In the genomic region with DNA sequence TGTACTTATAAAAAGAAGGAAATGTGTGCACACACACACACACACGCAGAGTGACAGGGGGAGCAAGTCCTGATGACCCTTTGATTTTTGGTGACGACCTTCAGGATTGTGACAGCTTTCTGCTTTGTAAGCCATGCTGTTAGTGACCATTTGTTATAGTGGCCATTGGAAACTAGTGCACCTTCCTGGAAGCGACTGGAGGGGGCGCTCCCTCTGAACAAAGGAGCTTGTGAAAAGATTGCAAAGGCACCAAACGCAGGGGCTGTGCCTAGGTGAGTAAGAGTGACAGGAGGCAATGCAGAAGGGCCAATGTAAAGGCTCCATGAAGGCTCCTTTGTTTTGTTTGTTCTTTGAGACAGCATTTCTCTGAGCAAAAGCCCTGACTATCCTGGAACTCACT, we compare ENCODE assay signal across 20 mouse cellular contexts.
A peak's percentile ranks its signal among the peaks of the same experiment; 100 is the strongest.
DNase-seq lines count a peak whose midpoint lies in the region; ATAC-seq and TF ChIP-seq lines count a peak whose summit lies in the region.
"Had no signal": no experiment of that assay in that cellular context is flagged by ENCODE, and none has a peak within 500 bp of the region (broad histone marks: within the 10 kb centered on the region; RNA-seq: fewer than 3 reads in every experiment).

No protein-coding gene starts in this region.

- 0 out of 2 replicates have a peak, but pooled peaks have one; percentile 4 for TF ChIP-seq CTCF in cerebellum, adult 2 months (IDR thresholded peaks at IDR 0.05; ENCODE audit: borderline replicate concordance, insufficient read depth, low read depth, low read length)
- TF ChIP-seq CTCF in kidney, postnatal 0 days (IDR thresholded peaks at IDR 0.05; ENCODE audit: low read depth): peak; percentile 30; the same call in 1 of the 2 replicates
- TF ChIP-seq CTCF in bone marrow, adult 2 months (IDR thresholded peaks at IDR 0.05; ENCODE audit: control insufficient read depth, insufficient read depth, low read length): 0 out of 2 replicates have a peak, but pooled peaks have one; percentile 14

- H3K27me3 ChIP-seq in cerebellum, adult 2 months (ENCODE audit: control insufficient read depth, insufficient read depth, low read length): no peaks in the 10 kb centered on the region
- H3K27me3 ChIP-seq in kidney, postnatal 0 days (ENCODE audit: insufficient read depth, low read length): no peaks in the 10 kb centered on the region
- H3K27me3 ChIP-seq: embryonic facial prominence, embryonic 13.5 days; limb, embryonic 13.5 days had no signal

- H3K27ac ChIP-seq in cerebellum, adult 2 months (ENCODE audit: insufficient read depth, low read length): no peak overlapping the region
- no peak overlapping the region for H3K27ac ChIP-seq in kidney, postnatal 0 days
- H3K27ac ChIP-seq in bone marrow, adult 2 months (ENCODE audit: control insufficient read depth, insufficient read depth, low read depth, low read length, poor library complexity): no peak overlapping the region
- H3K27ac ChIP-seq: embryonic facial prominence, embryonic 13.5 days; hindbrain, embryonic 14.5 days; limb, embryonic 13.5 days had no signal

- DNase-seq in cerebellum, adult 2 months: no peak
- no peak for DNase-seq in cerebellum, adult 11 months
- DNase-seq in kidney, postnatal 0 days (ENCODE audit: low spot score): no peak
- DNase-seq in kidney, postnatal 10 days: no peak
- DNase-seq in 416B (ENCODE audit: low read depth): peak; percentile 36
- no peak for DNase-seq in layer of hippocampus, adult 9-11 months
- no peak for DNase-seq in kidney, adult 9 months
- DNase-seq: adrenal gland, adult 2 months; cerebellum, adult 8-10 months; gastrocnemius, postnatal 25 days; heart, postnatal 14 days; kidney, adult 8-10 months; lung, adult 18-20 months; midbrain, embryonic 14.5 days; thymus, postnatal 4 days had no signal

- WGBS in cerebellum, adult 2 months: 59% methylated on average over 5 of the region's 5 CpGs
- 58% methylated on average over 5 of the region's 5 CpGs for WGBS in kidney, postnatal 0 days
- 71% methylated on average over 5 of the region's 5 CpGs for WGBS in bone marrow, adult 2 months

- no peaks in the 10 kb centered on the region; the same call in 1 of the 2 replicates for H3K4me1 ChIP-seq in cerebellum, adult 2 months (ENCODE audit: control insufficient read depth, insufficient read depth, low read length)
- no peaks in the 10 kb centered on the region for H3K4me1 ChIP-seq in kidney, postnatal 0 days (replicated peaks; ENCODE audit: insufficient read depth, low read length)
- H3K4me1 ChIP-seq in bone marrow, adult 2 months (ENCODE audit: control insufficient read depth, insufficient read depth, low read length): peaks cover 3% of the 10 kb centered on the region; the same call in 1 of the 2 replicates

- no peaks in the 10 kb centered on the region for H3K9me3 ChIP-seq in kidney, postnatal 0 days (replicated peaks; ENCODE audit: low read length)
- H3K9me3 ChIP-seq: embryonic facial prominence, embryonic 13.5 days had no signal

- no peak for ATAC-seq in kidney, postnatal 0 days (replicated peaks; ENCODE audit: low FRiP score, low read depth)

- no peak overlapping the region for H3K4me3 ChIP-seq in cerebellum, adult 2 months (replicated peaks; ENCODE audit: insufficient read depth, low read depth, low read length)
- H3K4me3 ChIP-seq in kidney, postnatal 0 days (replicated peaks; ENCODE audit: low read depth, low read length): no peak overlapping the region
- H3K4me3 ChIP-seq in bone marrow, adult 2 months (replicated peaks; ENCODE audit: control insufficient read depth, low read depth, low read length): no peak overlapping the region
- H3K4me3 ChIP-seq: embryonic facial prominence, embryonic 13.5 days; limb, embryonic 13.5 days had no signal

- no peak overlapping the region for H3K4me2 ChIP-seq in kidney, postnatal 0 days (ENCODE audit: low read length)
- H3K4me2 ChIP-seq: embryonic facial prominence, embryonic 13.5 days; heart, embryonic 11.5 days; hindbrain, embryonic 14.5 days; limb, embryonic 13.5 days had no signal

- H3K9ac ChIP-seq in kidney, postnatal 0 days (ENCODE audit: low read depth, low read length): no peak overlapping the region
- H3K9ac ChIP-seq: embryonic facial prominence, embryonic 13.5 days; hindbrain, embryonic 14.5 days; limb, embryonic 13.5 days had no signal

- H3K36me3 ChIP-seq in kidney, postnatal 0 days (ENCODE audit: insufficient read depth, low read length): no peaks in the 10 kb centered on the region
- H3K36me3 ChIP-seq: embryonic facial prominence, embryonic 13.5 days; limb, embryonic 13.5 days had no signal

- no peak for TF ChIP-seq POLR2A in cerebellum, adult 2 months (IDR thresholded peaks at IDR 0.05; ENCODE audit: borderline replicate concordance, insufficient read depth, low read length)
- TF ChIP-seq POLR2A in bone marrow, adult 2 months (IDR thresholded peaks at IDR 0.05; ENCODE audit: borderline replicate concordance, control insufficient read depth, low read depth, low read length): no peak
